Mouse (Mus musculus) thymus, postnatal 10 days (tissue): ENCODE results near the gene Cyp2j8.
"Not testable (repeated sequence)": the region's sequence is repeated elsewhere in the genome, so short reads cannot be mapped to it uniquely, and the experiment has no call there.

ENCODE experiments used
- DNase-seq, 2 experiments: peaks; one replicate each; pipeline ENCODE4 v3.0.0; 2021; ENCODE audit warnings: low spot score in 2 of 2

The Cyp2j8 gene

GRCm38 (mm10) chr4:96507286-96507685 lies at the start of gene Cyp2j8:
Cyp2j8 (minus strand) TSS chr4:96507386.
- DNase-seq = no peak

DNA sequence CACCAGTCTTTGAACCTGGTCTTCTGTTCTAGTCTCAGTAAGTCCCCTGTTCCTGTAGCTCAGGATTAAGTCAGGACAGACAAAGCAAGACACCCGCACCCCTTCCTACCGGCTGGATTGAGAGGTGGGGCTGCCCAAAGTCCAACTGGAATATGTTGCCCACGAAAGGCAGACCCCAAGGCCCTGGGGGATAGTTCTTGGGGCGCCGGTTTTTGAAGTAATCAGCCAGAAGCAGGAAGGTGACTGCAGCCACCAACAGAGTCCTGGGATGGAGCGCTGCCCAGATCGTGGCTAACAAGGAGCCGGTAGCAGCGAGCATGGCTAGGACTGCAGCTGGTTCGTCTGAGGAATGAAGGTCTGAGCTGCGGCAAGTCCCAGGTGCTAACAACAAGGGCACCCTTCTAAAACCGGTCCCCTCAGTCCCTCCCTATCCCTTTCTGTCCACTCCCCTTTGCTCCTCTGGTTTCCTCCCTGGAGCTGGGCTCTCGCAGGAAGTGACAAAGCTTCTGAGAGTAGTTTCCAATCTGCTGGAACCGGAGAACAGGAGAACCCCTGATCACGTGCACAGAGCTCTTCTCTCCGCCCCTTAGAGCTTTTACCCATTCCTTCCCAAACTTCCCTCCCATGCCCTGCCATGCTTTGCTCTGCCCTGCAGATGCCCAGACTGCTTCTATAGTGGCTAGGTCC lies 46.1 kb upstream of the Cyp2j8 start, which contains the start of gene Cyp2j6:
Gene Cyp2j6 (minus strand): TSS at position 529 of the 687 bp plus-strand sequence.
- no peak for DNase-seq

GRCm38 (mm10) chr4:96551619-96552018 lies 44.4 kb upstream of the Cyp2j8 start:
- no peak for DNase-seq

DNA sequence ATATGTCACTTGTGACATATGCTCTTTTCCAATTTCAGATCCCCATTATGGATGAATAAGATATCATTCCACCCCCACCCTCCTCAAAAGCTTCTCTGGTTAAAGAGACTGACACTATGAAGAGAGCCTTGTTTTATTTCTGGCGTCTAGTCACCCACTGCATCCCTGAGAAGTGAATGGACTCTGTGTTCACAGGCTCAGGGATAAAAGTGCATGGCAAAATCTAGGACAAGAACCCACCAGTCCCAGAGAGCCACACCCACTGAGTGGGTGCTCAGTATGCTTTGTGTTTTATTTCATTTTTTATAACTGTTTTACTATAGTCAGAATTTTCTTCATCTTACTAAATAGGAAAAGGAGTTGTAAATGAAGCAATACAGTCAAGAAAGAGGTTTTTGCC lies 38.8 kb upstream of the Cyp2j8 start:
- DNase-seq = no peak

- DNase-seq = no peak
Measured at GRCm38 (mm10) chr4:96525772-96526171, 18.6 kb upstream of the Cyp2j8 start.

DNA sequence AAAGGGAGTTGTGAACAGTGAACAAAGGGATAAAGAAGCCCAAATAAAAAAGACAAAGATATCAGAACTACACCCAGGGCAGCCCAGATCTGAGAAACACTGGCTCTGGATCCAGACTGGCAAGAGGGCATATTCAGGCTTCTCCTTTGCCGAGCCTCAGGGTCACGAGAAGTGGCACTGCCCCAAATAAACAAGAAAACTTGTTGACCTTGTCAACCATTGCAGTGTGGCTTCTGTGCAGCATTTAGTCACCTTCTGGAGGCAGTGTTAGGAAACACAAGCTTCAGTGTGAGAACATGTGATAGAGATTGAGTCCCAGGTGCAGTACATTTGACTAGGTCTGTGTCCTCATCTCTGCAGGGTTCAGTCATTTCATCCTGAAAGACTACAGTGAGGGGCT lies 15.1 kb upstream of the Cyp2j8 start:
- DNase-seq = no peak

DNA sequence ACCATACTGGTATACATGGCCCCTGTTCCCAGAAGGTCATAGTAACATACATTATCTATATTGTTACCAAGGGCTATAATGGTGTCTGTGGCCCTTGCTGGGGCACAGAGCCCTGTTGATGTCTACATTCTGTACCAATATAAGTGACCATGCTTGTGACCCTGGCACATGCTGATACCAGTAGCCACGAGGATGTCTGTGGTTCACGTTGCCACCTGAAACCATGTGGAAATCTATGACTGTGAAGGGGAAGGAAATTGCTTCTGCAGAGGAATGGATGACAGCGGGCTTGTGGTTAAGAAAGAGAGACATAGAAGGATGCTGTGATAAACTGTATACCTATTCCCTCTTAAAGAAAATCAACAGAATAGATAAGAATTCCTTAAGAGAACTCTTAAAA lies 2.9 kb upstream of the Cyp2j8 start:
- no peak for DNase-seq

DNA sequence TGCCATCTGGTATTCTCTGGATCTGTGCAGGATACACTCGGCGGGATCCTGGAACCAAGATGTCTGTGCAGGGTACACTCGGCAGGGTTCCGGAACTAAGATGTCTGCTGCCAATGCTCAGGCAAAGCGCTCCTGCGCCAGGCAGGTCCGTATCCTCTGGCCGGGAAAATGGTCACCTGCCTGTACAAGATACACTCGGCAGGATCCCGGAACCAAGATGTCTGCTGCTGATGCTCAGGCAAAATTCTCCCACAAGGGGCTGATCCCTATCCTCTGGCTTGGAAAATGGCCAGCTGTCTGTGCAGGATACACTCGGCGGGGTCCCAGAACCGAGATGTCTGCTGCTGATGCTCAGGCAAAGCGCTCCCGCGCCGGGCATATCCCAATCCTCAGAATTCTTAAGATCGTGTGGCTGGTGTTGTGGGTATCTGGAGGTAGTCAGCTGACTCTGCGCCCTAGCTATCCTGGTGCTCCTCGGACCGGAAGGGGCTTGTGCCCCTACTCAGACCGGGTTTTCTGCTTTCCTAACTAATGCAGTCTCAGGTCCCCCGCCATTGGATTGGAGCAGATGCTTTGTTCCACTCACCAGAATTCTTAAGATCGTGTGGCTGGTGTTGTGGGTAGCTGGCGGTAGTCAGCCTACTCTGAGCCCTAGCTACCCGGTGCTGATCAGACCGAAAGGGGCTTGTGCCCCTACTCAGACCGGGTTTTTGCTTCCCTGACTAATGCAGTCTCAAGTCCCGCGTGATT lies 43.7 kb downstream of the Cyp2j8 start:
- not testable (repeated sequence) for DNase-seq
